Mouse (Mus musculus) thymus, adult 2 months (tissue): ENCODE measurements around the gene Zdhhc13.

Source experiments
- CTCF ChIP-seq: fragments of 200-500 bp; IDR thresholded peaks from 2 replicates; pipeline ENCODE4 v1.5.1; 2012; ENCODE audit warnings: mild to moderate bottlenecking, control low read depth, low read length, moderate library complexity, borderline replicate concordance; ENCODE audit not compliant: control insufficient read depth, poor library complexity, insufficient read depth; ENCODE audit errors: extremely low read depth
- POLR2A ChIP-seq: fragments of 200-500 bp; IDR thresholded peaks from 2 replicates; pipeline ENCODE4 v1.6.1; 2012; ENCODE audit warnings: mild to moderate bottlenecking, low read length, control low read depth, moderate library complexity; ENCODE audit not compliant: control insufficient read depth, poor library complexity, insufficient read depth; ENCODE audit errors: extremely low read depth

GRCm38 (mm10) chr7:48755825-48756224 is 33.0 kb upstream of the Zdhhc13 start:
- no peak for TF ChIP-seq POLR2A
- TF ChIP-seq CTCF = no peak
